Mouse (Mus musculus) MEL (cell line): ENCODE data around the gene Lrrc49.

Experiments used
- CHD2 ChIP-seq: IDR thresholded peaks from 2 replicates; pipeline ENCODE4 v1.6.1; 2011; ENCODE audit warnings: low read length, improper control_type of control experiment
- CTCF ChIP-seq, 3 experiments: IDR thresholded peaks in 2 of 3; conservative IDR thresholded peaks in 1 of 3; 2 replicates each; pipeline ENCODE4 v1.5.1; 2011 to 2012; ENCODE audit warnings: low read length in 3 of 3, low read depth in 2 of 3, mild to moderate bottlenecking in 2 of 3, improper control_type of control experiment in 1 of 3, inconsistent platforms in 1 of 3, mixed read lengths in 1 of 3, moderate library complexity in 1 of 3; ENCODE audit not compliant: control insufficient read depth in 1 of 3, insufficient read depth in 1 of 3, poor library complexity in 1 of 3, severe bottlenecking in 1 of 3
- E2F4 ChIP-seq: IDR thresholded peaks from 2 replicates; pipeline ENCODE4 v1.6.1; 2011; ENCODE audit warnings: low read depth, low read length, improper control_type of control experiment, borderline replicate concordance
- EP300 ChIP-seq, 2 experiments: IDR thresholded peaks; 2 replicates each; pipeline ENCODE4 v1.6.1; 2011; ENCODE audit warnings: improper control_type of control experiment in 2 of 2, low read length in 2 of 2, low read depth in 1 of 2, mild to moderate bottlenecking in 1 of 2
- ETS1 ChIP-seq: IDR thresholded peaks from 2 replicates; pipeline ENCODE4 v1.6.1; 2012; ENCODE audit warnings: low read depth, mild to moderate bottlenecking, inconsistent platforms, low read length, improper control_type of control experiment, moderate library complexity
- GATA1 ChIP-seq: IDR thresholded peaks from 2 replicates; pipeline ENCODE4 v1.6.1; 2011; ENCODE audit warnings: low read depth, low read length, improper control_type of control experiment
- MAX ChIP-seq: IDR thresholded peaks from 2 replicates; pipeline ENCODE4 v1.6.1; 2011; ENCODE audit warnings: low read length, improper control_type of control experiment
- MYC ChIP-seq: IDR thresholded peaks from 2 replicates; pipeline ENCODE4 v1.6.1; 2011; ENCODE audit warnings: low read depth, mild to moderate bottlenecking, low read length, improper control_type of control experiment, moderate library complexity
- POLR2A ChIP-seq, 2 experiments: IDR thresholded peaks; 2 replicates each; pipeline ENCODE4 v1.6.1; 2011 to 2012; ENCODE audit warnings: low read length in 2 of 2, mild to moderate bottlenecking in 2 of 2, control low read depth in 1 of 2, improper control_type of control experiment in 1 of 2, low read depth in 1 of 2, moderate library complexity in 1 of 2; ENCODE audit not compliant: control insufficient read depth in 1 of 2, insufficient read depth in 1 of 2, poor library complexity in 1 of 2
- RCOR1 ChIP-seq: IDR thresholded peaks from 2 replicates; pipeline ENCODE4 v1.6.1; 2012; ENCODE audit warnings: low read depth, mild to moderate bottlenecking, inconsistent platforms, low read length, improper control_type of control experiment
- TCF12 ChIP-seq: IDR thresholded peaks from 2 replicates; pipeline ENCODE4 v1.6.1; 2014; ENCODE audit warnings: low read depth, mild to moderate bottlenecking, inconsistent platforms, low read length, improper control_type of control experiment, moderate library complexity
- USF2 ChIP-seq, 2 experiments: IDR thresholded peaks; 2 replicates each; pipeline ENCODE4 v1.6.1; 2011 to 2012; ENCODE audit warnings: improper control_type of control experiment in 2 of 2, low read length in 2 of 2, borderline replicate concordance in 1 of 2, inconsistent platforms in 1 of 2, low read depth in 1 of 2, mild to moderate bottlenecking in 1 of 2; ENCODE audit not compliant: insufficient read depth in 1 of 2

- TF ChIP-seq TCF12 (no peak), MAX (no peak), CHD2 (no peak), GATA1 (no peak), ETS1 (no peak), POLR2A (IDR thresholded peaks at IDR 0.05; ENCODE audit: control insufficient read depth in 1 of 2, insufficient read depth in 1 of 2, low read depth in 1 of 2, low read length in 2 of 2, poor library complexity in 1 of 2) (no peak), MYC (no peak), CTCF (IDR thresholded peaks at IDR 0.05 in 2 of 3, conservative IDR thresholded peaks at IDR 0.05 in 1 of 3; ENCODE audit: control insufficient read depth in 1 of 3, insufficient read depth in 1 of 3, low read depth in 2 of 3, low read length in 3 of 3, poor library complexity in 1 of 3, severe bottlenecking in 1 of 3) (no peak), RCOR1 (no peak), USF2 (IDR thresholded peaks at IDR 0.05; ENCODE audit: borderline replicate concordance in 1 of 2, insufficient read depth in 1 of 2, low read depth in 1 of 2, low read length in 2 of 2) (no peak), EP300 (IDR thresholded peaks at IDR 0.05; ENCODE audit: low read depth in 1 of 2, low read length in 2 of 2) (no peak), E2F4 (no peak)
Measured at GRCm38 (mm10) chr9:60734321-60734720, 46.4 kb upstream of the Lrrc49 start.
